Mouse (Mus musculus) v-Abl transformed pro-B cells (cell line): ENCODE measurements at regions not wholly inside any gene's neighbourhood (a gene's known extent, or its start where the extent isn't known, plus 50 kb on each side); places are given as distances from the start of the nearest gene placed in this dataset.

Experiments used
- in situ Hi-C, 2 experiments: fragments of 400-800 bp; cut with MboI; formaldehyde crosslinking; loops; one replicate each; pipeline ENCODE4 v1.15.1; 2025; ENCODE audit not compliant: unreplicated experiment in 2 of 2

- in situ Hi-C loops: no loop called here
These were observed 542.0 kb upstream of the C030005K15Rik start for GRCm38 (mm10) chr10:98268511-98268910.

- in situ Hi-C loops: no loop called here
These were observed 565.1 kb upstream of the C030005K15Rik start for GRCm38 (mm10) chr10:98291617-98292016.

- in situ Hi-C loops: no loop called here
These were observed 565.6 kb upstream of the C030005K15Rik start for GRCm38 (mm10) chr10:98292140-98292539.

GRCm38 (mm10) chr10:98305667-98306066, 579.1 kb upstream of the C030005K15Rik start:
- in situ Hi-C loops: no loop called here

- in situ Hi-C loops: no loop called here
These were observed 583.1 kb upstream of the C030005K15Rik start for GRCm38 (mm10) chr10:98309667-98310066.

- in situ Hi-C loops: no loop called here
These were observed 584.8 kb upstream of the C030005K15Rik start for GRCm38 (mm10) chr10:98311403-98311802.

- in situ Hi-C loops: no loop called here
These were observed 591.9 kb upstream of the C030005K15Rik start for GRCm38 (mm10) chr10:98318416-98318815.

- in situ Hi-C loops: no loop called here
These were observed 590.4 kb upstream of the Atp2b1 start for GRCm38 (mm10) chr10:98323846-98324245.

GRCm38 (mm10) chr10:98324591-98324990, 589.6 kb upstream of the Atp2b1 start:
- in situ Hi-C loops: no loop called here

GRCm38 (mm10) chr10:98325720-98326119, 588.5 kb upstream of the Atp2b1 start:
- in situ Hi-C loops: no loop called here

GRCm38 (mm10) chr10:98332682-98333081, 581.5 kb upstream of the Atp2b1 start:
- in situ Hi-C loops: no loop called here

GRCm38 (mm10) chr10:98333411-98334067, 580.7 kb upstream of the Atp2b1 start:
- in situ Hi-C loops: no loop called here

GRCm38 (mm10) chr10:98343827-98344226, 570.4 kb upstream of the Atp2b1 start:
- in situ Hi-C loops: no loop called here

GRCm38 (mm10) chr10:98349466-98349865, 564.7 kb upstream of the Atp2b1 start:
- in situ Hi-C loops: no loop called here

- in situ Hi-C loops: no loop called here
These were observed 563.8 kb upstream of the Atp2b1 start for GRCm38 (mm10) chr10:98350318-98350926.

GRCm38 (mm10) chr10:98352061-98352460, 562.1 kb upstream of the Atp2b1 start:
- in situ Hi-C loops: no loop called here

GRCm38 (mm10) chr10:98354486-98354885, 559.7 kb upstream of the Atp2b1 start:
- in situ Hi-C loops: no loop called here

- in situ Hi-C loops: no loop called here
These were observed 549.6 kb upstream of the Atp2b1 start for GRCm38 (mm10) chr10:98364604-98365003.

GRCm38 (mm10) chr10:98372561-98372960, 541.6 kb upstream of the Atp2b1 start:
- in situ Hi-C loops: no loop called here

GRCm38 (mm10) chr10:98373314-98373713, 540.9 kb upstream of the Atp2b1 start:
- in situ Hi-C loops: no loop called here

GRCm38 (mm10) chr10:98374684-98375083, 539.5 kb upstream of the Atp2b1 start:
- in situ Hi-C loops: no loop called here

- in situ Hi-C loops: no loop called here
These were observed 525.7 kb upstream of the Atp2b1 start for GRCm38 (mm10) chr10:98388543-98388942.
